Mouse (Mus musculus) forebrain, postnatal 0 days (tissue): ENCODE results near the gene Lgals7. TPM values are rescaled to one million over a fixed set of nuclear protein-coding genes. Genes with fewer than 3 reads are reported as not detected.
"Not testable (repeated sequence)": the region's sequence is repeated elsewhere in the genome, so short reads cannot be mapped to it uniquely, and the experiment has no call there.

Experiments
- ATAC-seq: fragments of 200-750 bp; cut with Nextera tagmentation; 2 replicates; pipeline ENCODE4 v1.8.0; 2017; ENCODE audit warnings: mild to moderate bottlenecking, moderate library complexity
- DNase-seq: peaks from one replicate; pipeline ENCODE4 v3.0.0-alpha.2; 2015
- H3K27ac ChIP-seq: fragments of 300-500 bp; sonication (generic); 2 replicates; pipeline ENCODE4 v1.5.1; 2014; ENCODE audit warnings: low read depth, mild to moderate bottlenecking, antibody characterized with exemption, low read length, moderate library complexity, mixed read lengths
- H3K27me3 ChIP-seq: fragments of 300-500 bp; sonication (generic); 2 replicates; pipeline ENCODE4 v1.6.1; 2014; ENCODE audit warnings: mild to moderate bottlenecking, low read length, mixed read lengths; ENCODE audit not compliant: insufficient read depth
- H3K36me3 ChIP-seq: fragments of 300-500 bp; sonication (generic); 2 replicates; pipeline ENCODE4 v1.6.1; 2014; ENCODE audit warnings: mild to moderate bottlenecking, moderate library complexity; ENCODE audit not compliant: insufficient read depth
- H3K4me1 ChIP-seq: fragments of 300-500 bp; sonication (generic); 2 replicates; pipeline ENCODE4 v1.6.1; 2014; ENCODE audit warnings: antibody characterized with exemption; ENCODE audit not compliant: insufficient read depth
- H3K4me2 ChIP-seq: fragments of 300-500 bp; sonication (generic); 2 replicates; pipeline ENCODE4 v1.6.1; 2014; ENCODE audit warnings: low read depth, mild to moderate bottlenecking, moderate library complexity
- H3K4me3 ChIP-seq: fragments of 300-500 bp; sonication (generic); 2 replicates; pipeline ENCODE4 v1.5.1; 2014; ENCODE audit warnings: low read depth, low read length, mixed read lengths
- H3K9ac ChIP-seq: fragments of 300-500 bp; sonication (generic); 2 replicates; pipeline ENCODE4 v1.6.1; 2014; ENCODE audit warnings: mild to moderate bottlenecking
- H3K9me3 ChIP-seq: fragments of 300-500 bp; sonication (generic); 2 replicates; pipeline ENCODE4 v1.6.1; 2016; ENCODE audit warnings: low read length
- CTCF ChIP-seq: sonication (generic); IDR thresholded peaks from 2 replicates; pipeline ENCODE4 v1.5.1; 2016; ENCODE audit warnings: antibody characterized with exemption, control low read depth, low read depth
- WGBS: fragments of 180-500 bp; shearing (Covaris S2); extraction: QIAGEN DNeasy Blood & Tissue Kit; methylation state at CpG from one replicate; pipeline ENCODE4 v1.1.7; 2014; 5-methylcytosine and 5-hydroxymethylcytosine counted together
- polyA plus RNA-seq: library from polyadenylated mRNA; unstranded; fragments of >200 nt; fragmentation: Nextera tagmentation; extraction: Ambion mirVana; gene quantifications from 2 replicates; pipeline ENCODE4 v1.2.1, GENCODE M21; 2015
- total RNA-seq: library from RNA; depleted of rRNA; stranded (reverse); fragments of >200 nt; gene quantifications from 2 replicates; pipeline ENCODE4 v1.2.3, GENCODE M21; 2014

The Lgals7 gene
- total and polyA plus RNA-seq, 2 experiments from 2014 or later = 2.8 to 3.8 TPM

GRCm38 (mm10) chr7:28877155-28877554 lies 13.5 kb downstream of the Lgals7 start:
- H3K9ac ChIP-seq = no peak overlapping the region
- H3K4me2 ChIP-seq = no peak overlapping the region
- WGBS = 93% methylated on average over 7 of the region's 7 CpGs
- H3K36me3 ChIP-seq = no peaks in the 10 kb centered on the region
- H3K4me3 ChIP-seq = no peak overlapping the region
- no peaks in the 10 kb centered on the region for H3K27me3 ChIP-seq
- no peaks in the 10 kb centered on the region for H3K9me3 ChIP-seq
- no peak for DNase-seq
- H3K4me1 ChIP-seq = no peaks in the 10 kb centered on the region
- no peak for TF ChIP-seq CTCF
- H3K27ac ChIP-seq = no peak overlapping the region
- no peak for ATAC-seq

GRCm38 (mm10) chr7:28877856-28878255 lies 14.2 kb downstream of the Lgals7 start:
- no peak for TF ChIP-seq CTCF
- Histone ChIP-seq H3K27me3 (no peaks in the 10 kb centered on the region), H3K4me1 (no peaks in the 10 kb centered on the region), H3K4me2 (no peak overlapping the region), H3K36me3 (no peaks in the 10 kb centered on the region), H3K9ac (no peak overlapping the region), H3K4me3 (no peak overlapping the region), H3K9me3 (no peaks in the 10 kb centered on the region), H3K27ac (no peak overlapping the region)
- WGBS = 72% methylated on average over 4 of the region's 4 CpGs
- no peak for DNase-seq
- no peak for ATAC-seq

GRCm38 (mm10) chr7:28879606-28880005 lies 16.0 kb downstream of the Lgals7 start:
- Histone ChIP-seq H3K27ac (no peak overlapping the region), H3K9ac (no peak overlapping the region), H3K9me3 (no peaks in the 10 kb centered on the region), H3K4me2 (no peak overlapping the region), H3K36me3 (no peaks in the 10 kb centered on the region), H3K4me3 (no peak overlapping the region), H3K4me1 (no peaks in the 10 kb centered on the region), H3K27me3 (no peaks in the 10 kb centered on the region)
- DNase-seq = no peak
- WGBS = 80% methylated on average over 7 of the region's 7 CpGs
- no peak for ATAC-seq
- no peak for TF ChIP-seq CTCF

GRCm38 (mm10) chr7:28880554-28880953 lies 16.9 kb downstream of the Lgals7 start:
- no peak overlapping the region for H3K4me2 ChIP-seq
- no peaks in the 10 kb centered on the region for H3K27me3 ChIP-seq
- no peaks in the 10 kb centered on the region for H3K36me3 ChIP-seq
- H3K4me1 ChIP-seq = no peaks in the 10 kb centered on the region
- no peak for DNase-seq
- WGBS = 73% methylated on average over 10 of the region's 10 CpGs
- H3K27ac ChIP-seq = no peak overlapping the region
- H3K9me3 ChIP-seq = no peaks in the 10 kb centered on the region
- H3K4me3 ChIP-seq = no peak overlapping the region
- TF ChIP-seq CTCF = no peak
- ATAC-seq = no peak
- H3K9ac ChIP-seq = no peak overlapping the region

- WGBS = 36% methylated on average over 13 of the region's 13 CpGs
- no peaks in the 10 kb centered on the region for H3K9me3 ChIP-seq
- DNase-seq (no peak), ATAC-seq (no peak)
- H3K36me3 ChIP-seq = no peaks in the 10 kb centered on the region
- H3K27ac ChIP-seq = no peak within 1 kb of the TSS
- H3K9ac ChIP-seq = no peak within 1 kb of the TSS
- H3K4me3 ChIP-seq = no peak within 1 kb of the TSS
- no peaks in the 10 kb centered on the region for H3K4me1 ChIP-seq
- H3K27me3 ChIP-seq = no peaks in the 10 kb centered on the region
- no peak within 1 kb of the TSS for H3K4me2 ChIP-seq
- TF ChIP-seq CTCF = no peak
Measured at GRCm38 (mm10) chr7:28881199-28881598, 17.5 kb downstream of the Lgals7 start, which contains the start of gene Capn12. Gene Capn12 (plus strand): TSS chr7:28881422.

- no peak for ATAC-seq
- H3K27me3 ChIP-seq = peaks cover 12% of the 10 kb centered on the region
- H3K27ac ChIP-seq = no peak overlapping the region
- no peaks in the 10 kb centered on the region for H3K9me3 ChIP-seq
- no peak overlapping the region for H3K9ac ChIP-seq
- no peak overlapping the region for H3K4me3 ChIP-seq
- TF ChIP-seq CTCF = no peak
- 64% methylated on average over 11 of the region's 11 CpGs for WGBS
- DNase-seq = no peak
- no peaks in the 10 kb centered on the region for H3K4me1 ChIP-seq
- H3K4me2 ChIP-seq = no peak overlapping the region
- H3K36me3 ChIP-seq = no peaks in the 10 kb centered on the region
Measured at GRCm38 (mm10) chr7:28883039-28883438, 19.4 kb downstream of the Lgals7 start.

- H3K9ac ChIP-seq, H3K9me3 ChIP-seq, H3K4me2 ChIP-seq, ATAC-seq, H3K27ac ChIP-seq, H3K4me3 ChIP-seq, DNase-seq, H3K36me3 ChIP-seq, H3K4me1 ChIP-seq: not testable (repeated sequence)
- H3K27me3 ChIP-seq = peaks cover 13% of the 10 kb centered on the region
- 97% methylated on average over 4 of the region's 4 CpGs for WGBS
Measured at GRCm38 (mm10) chr7:28883704-28884103, 20.1 kb downstream of the Lgals7 start.

- no peak for TF ChIP-seq CTCF
- H3K9ac ChIP-seq = no peak overlapping the region
- H3K9me3 ChIP-seq = no peaks in the 10 kb centered on the region
- no peak overlapping the region for H3K27ac ChIP-seq
- no peak for DNase-seq
- H3K36me3 ChIP-seq = peaks cover 2% of the 10 kb centered on the region
- no peak overlapping the region for H3K4me2 ChIP-seq
- no peak overlapping the region for H3K4me3 ChIP-seq
- H3K4me1 ChIP-seq = no peaks in the 10 kb centered on the region
- no peak for ATAC-seq
- 24% methylated on average over 13 of the region's 14 CpGs for WGBS
- H3K27me3 ChIP-seq = peaks cover 17% of the 10 kb centered on the region
Measured at GRCm38 (mm10) chr7:28886486-28886885, 22.8 kb downstream of the Lgals7 start.
